Mouse (Mus musculus): Measurements from ENCODE around the gene Hoxc6.

The Hoxc6 gene

GRCm38 (mm10) chr15:103051670-103052069 is 53.6 kb downstream of the Hoxc6 start:
- no peak for DNase-seq

GRCm38 (mm10) chr15:103053210-103053609 is 55.2 kb downstream of the Hoxc6 start:
- DNase-seq, result no peak

GRCm38 (mm10) chr15:103056396-103056795 is 58.3 kb downstream of the Hoxc6 start:
- peak; percentile 33 for DNase-seq

GRCm38 (mm10) chr15:103058715-103059114 is 60.7 kb downstream of the Hoxc6 start:
- DNase-seq, result peak; percentile 32

- DNase-seq, result peak; percentile 41
Observed at GRCm38 (mm10) chr15:103059393-103059992, 61.4 kb downstream of the Hoxc6 start.

- no peak for DNase-seq
Observed at GRCm38 (mm10) chr15:103060021-103060340, 61.9 kb downstream of the Hoxc6 start.

GRCm38 (mm10) chr15:103060341-103061130 is 62.5 kb downstream of the Hoxc6 start:
- DNase-seq, result peak; percentile 83

- peak; percentile 84 for DNase-seq
Observed at GRCm38 (mm10) chr15:103061131-103061825, 63.2 kb downstream of the Hoxc6 start.

Data from kidney, adult 9 months (tissue).